In the genomic region with DNA sequence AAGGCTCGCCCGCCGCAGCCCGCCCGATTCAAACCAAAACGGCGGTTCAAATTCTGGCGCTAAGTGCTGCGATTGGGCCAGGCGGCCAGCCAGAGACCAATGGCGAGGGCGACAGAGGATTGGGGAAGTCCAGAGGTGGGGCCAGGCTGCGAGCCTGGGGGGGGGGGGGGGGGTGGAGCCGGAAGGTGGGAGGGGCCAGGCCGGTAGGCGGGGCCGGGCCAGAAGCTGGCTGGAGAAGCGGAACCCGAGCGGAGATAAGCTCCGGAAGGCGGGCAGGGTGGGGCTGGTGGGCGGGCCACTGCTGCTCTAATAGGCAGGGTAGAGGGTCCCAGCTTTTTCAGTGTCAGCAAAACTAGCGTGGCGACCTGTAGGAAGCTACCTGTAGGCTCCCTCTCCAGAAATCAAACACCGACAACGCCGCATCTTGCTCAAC, we compare ENCODE assay signal across 8 mouse cellular contexts. TPM values are rescaled to one million over a fixed set of nuclear protein-coding genes. Genes with fewer than 3 reads are reported as not detected.
DNase-seq lines count a peak whose midpoint lies in the region; ATAC-seq lines count a peak whose summit lies in the region.

No protein-coding gene starts in this region.

- ATAC-seq in intestine, embryonic 15.5 days, result peak; percentile 97

- H3K4me3 ChIP-seq in intestine, embryonic 15.5 days (replicated peaks), result peak overlapping the region; percentile 85

- no peaks in the 10 kb centered on the region for H3K9me3 ChIP-seq in intestine, embryonic 15.5 days

- intact Hi-C loops in gastrocnemius, postnatal 36 days (cut with DNase I), result no loop called here
- intact Hi-C loops in left cerebral cortex, postnatal 25 days (cut with DNase I), result no loop called here

- H3K27me3 ChIP-seq in intestine, embryonic 15.5 days (replicated peaks), result no peaks in the 10 kb centered on the region

- DNase-seq in adrenal gland, adult 8-10 months, result peak; percentile 81
- peak; percentile 82 for DNase-seq in embryo, embryonic 11.5 days (ENCODE audit: low read depth, low spot score)
- peak; percentile 70 to 85 for DNase-seq in gastrocnemius, postnatal 36 days
- peak; percentile 79 for DNase-seq in left cerebral cortex, postnatal 25 days (ENCODE audit: low spot score in 2 of 2)
- peak; percentile 94 for DNase-seq in mesoderm, embryonic 11.5 days (ENCODE audit: low read depth, low spot score)
- DNase-seq in right cerebral cortex, postnatal 25 days, result peak; percentile 82
- DNase-seq in urinary bladder, postnatal 36 days (ENCODE audit: low spot score in 2 of 2), result peak; percentile 76 to 88

- no peak overlapping the region for H3K27ac ChIP-seq in intestine, embryonic 15.5 days

- peak overlapping the region; percentile 67 for H3K4me2 ChIP-seq in intestine, embryonic 15.5 days (replicated peaks)

- no peaks in the 10 kb centered on the region for H3K36me3 ChIP-seq in intestine, embryonic 15.5 days

- H3K9ac ChIP-seq in intestine, embryonic 15.5 days, result peak overlapping the region; percentile 78

- H3K4me1 ChIP-seq in intestine, embryonic 15.5 days (replicated peaks), result peaks cover 14% of the 10 kb centered on the region

- under 1% methylated on average over 25 of the region's 28 CpGs for WGBS in intestine, embryonic 15.5 days

RNA-seq across cellular contexts. Expression of gene Mki67, which starts 0.3 kb away (rescaled TPM):
- total RNA-seq in adrenal gland, adult 8-10 months (2022), result 1 to 10 TPM; 2.0 to 4.2 (median 3.2) TPM
- total RNA-seq in gastrocnemius, postnatal 36 days (2021), result 1 to 10 TPM; 1.3 to 2.6 TPM
- polyA plus RNA-seq in intestine, embryonic 15.5 days (2015; fragmentation: Nextera tagmentation; extraction: Ambion mirVana), result 37.6 and 38.1 TPM in 2 replicates
- total RNA-seq in left cerebral cortex, postnatal 25 days (2021), result under 1 TPM; 0.66 to 0.80 TPM
